In genomic region chr16:32822881-32823280, GRCm38 (mm10) we compare ENCODE assay signal across 38 mouse cellular contexts. TPM values are rescaled to one million over a fixed set of nuclear protein-coding genes. Genes with fewer than 3 reads are reported as not detected.
DNase-seq lines count a peak whose midpoint lies in the region; ATAC-seq and TF ChIP-seq lines count a peak whose summit lies in the region.
"Had no signal": no experiment of that assay in that cellular context is flagged by ENCODE, and none has a peak within 500 bp of the region (broad histone marks: within the 10 kb centered on the region; RNA-seq: fewer than 3 reads in every experiment).

No protein-coding gene starts in this region.

- TF ChIP-seq POLR2A in ES-Bruce4 (IDR thresholded peaks at IDR 0.05; ENCODE audit: insufficient read depth, low read length) = no peak

- TF ChIP-seq CTCF in ES-Bruce4 (IDR thresholded peaks at IDR 0.05; ENCODE audit: low read depth, low read length) = no peak

- H3K27ac ChIP-seq in heart, embryonic 11.5 days (ENCODE audit: low read depth, low read length) = peak overlapping the region; percentile 79
- peak overlapping the region; percentile 78 for H3K27ac ChIP-seq in heart, embryonic 16.5 days (ENCODE audit: low read length)
- H3K27ac ChIP-seq in ES-Bruce4 (ENCODE audit: insufficient read depth, low read length) = peak overlapping the region; percentile 18; the same call in 1 of the 2 replicates
- H3K27ac ChIP-seq in hindbrain, embryonic 12.5 days = no peak overlapping the region
- H3K27ac ChIP-seq: hindbrain, embryonic 14.5 days; limb, embryonic 10.5 days; liver, embryonic 14.5 days; neural tube, embryonic 12.5 days had no signal

- H3K4me2 ChIP-seq in heart, embryonic 11.5 days = no peak overlapping the region
- no peak overlapping the region for H3K4me2 ChIP-seq in heart, embryonic 16.5 days (ENCODE audit: low read depth, low read length)
- H3K4me2 ChIP-seq in hindbrain, embryonic 12.5 days (replicated peaks) = no peak overlapping the region
- H3K4me2 ChIP-seq: hindbrain, embryonic 14.5 days; limb, embryonic 15.5 days; lung, embryonic 14.5 days; midbrain, embryonic 11.5 days; neural tube, embryonic 12.5 days had no signal

- no peak for TF ChIP-seq EP300 in ES-Bruce4 (IDR thresholded peaks at IDR 0.05; ENCODE audit: insufficient read depth, low read depth, low read length)

- H3K27me3 ChIP-seq in heart, embryonic 11.5 days (ENCODE audit: control insufficient read depth, insufficient read depth, low read length) = no peaks in the 10 kb centered on the region
- H3K27me3 ChIP-seq in heart, embryonic 16.5 days (ENCODE audit: control insufficient read depth, insufficient read depth, low read length) = no peaks in the 10 kb centered on the region
- no peaks in the 10 kb centered on the region for H3K27me3 ChIP-seq in ES-Bruce4 (ENCODE audit: control insufficient read depth, insufficient read depth, low read length, poor library complexity, severe bottlenecking)
- H3K27me3 ChIP-seq in hindbrain, embryonic 12.5 days = no peaks in the 10 kb centered on the region
- H3K27me3 ChIP-seq: limb, embryonic 15.5 days; neural tube, embryonic 12.5 days had no signal

- peaks cover 27% of the 10 kb centered on the region for H3K4me1 ChIP-seq in heart, embryonic 11.5 days (ENCODE audit: control insufficient read depth, insufficient read depth, low read length)
- peaks cover 24% of the 10 kb centered on the region for H3K4me1 ChIP-seq in heart, embryonic 16.5 days (ENCODE audit: control insufficient read depth, insufficient read depth, low read length)
- H3K4me1 ChIP-seq in ES-Bruce4 (ENCODE audit: control insufficient read depth, insufficient read depth, low read length) = peaks cover 12% of the 10 kb centered on the region
- H3K4me1 ChIP-seq in hindbrain, embryonic 12.5 days = no peaks in the 10 kb centered on the region
- H3K4me1 ChIP-seq: neural tube, embryonic 12.5 days had no signal

- no peak for DNase-seq in heart, adult 11 months
- no peak for DNase-seq in heart, adult 9 months (ENCODE audit: low spot score in 2 of 2)
- DNase-seq: B cell, adult 2 months; cerebellum, adult 18-20 months; cerebellum, postnatal 10 days; kidney, adult 9 months; kidney, postnatal 10 days; layer of hippocampus, adult 9-11 months; lung, embryonic 14.5 days; right cerebral cortex, postnatal 4 days; thymus, adult 18-20 months; thymus, postnatal 25 days had no signal

- H3K4me3 ChIP-seq in heart, embryonic 11.5 days (ENCODE audit: low read depth, low read length) = no peak overlapping the region
- H3K4me3 ChIP-seq in heart, embryonic 16.5 days (ENCODE audit: low read length) = no peak overlapping the region
- no peak overlapping the region for H3K4me3 ChIP-seq in ES-Bruce4 (ENCODE audit: low read depth, low read length)
- no peak overlapping the region for H3K4me3 ChIP-seq in hindbrain, embryonic 12.5 days
- H3K4me3 ChIP-seq: erythroblast, embryonic 14.5 days; limb, embryonic 10.5 days; limb, embryonic 15.5 days; myocyte; neural tube, embryonic 12.5 days had no signal

- WGBS in heart, embryonic 11.5 days (ENCODE audit: insufficient replicate concordance) = 76% methylated on average over 5 of the region's 5 CpGs
- WGBS in heart, embryonic 16.5 days = 75% methylated on average over 5 of the region's 5 CpGs
- 90% methylated on average over 5 of the region's 5 CpGs for WGBS in hindbrain, embryonic 12.5 days

- no peaks in the 10 kb centered on the region for H3K9me3 ChIP-seq in heart, embryonic 11.5 days (replicated peaks; ENCODE audit: control insufficient read depth, low read length)
- no peaks in the 10 kb centered on the region for H3K9me3 ChIP-seq in heart, embryonic 16.5 days (replicated peaks; ENCODE audit: control insufficient read depth, low read length)
- H3K9me3 ChIP-seq in ES-Bruce4 (replicated peaks; ENCODE audit: control insufficient read depth, insufficient read depth, low read length, poor library complexity, severe bottlenecking) = no peaks in the 10 kb centered on the region
- no peaks in the 10 kb centered on the region for H3K9me3 ChIP-seq in hindbrain, embryonic 12.5 days (replicated peaks)
- H3K9me3 ChIP-seq: G1E; limb, embryonic 10.5 days; limb, embryonic 15.5 days; neural tube, embryonic 12.5 days had no signal

- ATAC-seq in heart, embryonic 11.5 days (replicated peaks; ENCODE audit: insufficient number of reproducible peaks, low FRiP score, low TSS enrichment) = no peak
- no peak for ATAC-seq in heart, embryonic 16.5 days (replicated peaks; ENCODE audit: extremely low read depth, insufficient read depth, low FRiP score)
- peak; percentile 53 for ATAC-seq in granulocyte monocyte progenitor cell, adult 5-6 weeks (replicated peaks; ENCODE audit: poor library complexity, severe bottlenecking)
- ATAC-seq in hindbrain, embryonic 12.5 days (ENCODE audit: low FRiP score) = no peak
- ATAC-seq: forebrain, embryonic 16.5 days had no signal

- H3K9ac ChIP-seq in heart, embryonic 11.5 days (ENCODE audit: low read depth, low read length) = peak overlapping the region; percentile 39; the same call in 1 of the 2 replicates
- no peak overlapping the region for H3K9ac ChIP-seq in heart, embryonic 16.5 days (ENCODE audit: low read length)
- H3K9ac ChIP-seq in ES-Bruce4 (ENCODE audit: low read depth, poor library complexity, severe bottlenecking) = no peak overlapping the region
- no peak overlapping the region for H3K9ac ChIP-seq in hindbrain, embryonic 12.5 days
- H3K9ac ChIP-seq: hindbrain, embryonic 14.5 days; limb, embryonic 15.5 days; liver, embryonic 14.5 days; lung, embryonic 14.5 days; neural tube, embryonic 12.5 days had no signal

- H3K36me3 ChIP-seq in heart, embryonic 11.5 days (ENCODE audit: control insufficient read depth, insufficient read depth, low read length) = peaks cover 22% of the 10 kb centered on the region
- peaks cover 34% of the 10 kb centered on the region for H3K36me3 ChIP-seq in heart, embryonic 16.5 days (ENCODE audit: control insufficient read depth, insufficient read depth)
- no peaks in the 10 kb centered on the region for H3K36me3 ChIP-seq in ES-Bruce4 (ENCODE audit: control insufficient read depth, insufficient read depth, low read length, poor library complexity, severe bottlenecking)
- H3K36me3 ChIP-seq in hindbrain, embryonic 12.5 days = peaks cover 61% of the 10 kb centered on the region

RNA-seq across cellular contexts. Expression of gene Smbd1, which starts 12.6 kb away (rescaled TPM):
- not detected in 2 replicates for polyA plus RNA-seq in heart, embryonic 11.5 days (2014; fragmentation: Nextera tagmentation; extraction: Ambion mirVana)
- not detected in 2 replicates for polyA plus RNA-seq in heart, embryonic 16.5 days (2015; fragmentation: Nextera tagmentation; extraction: Ambion mirVana)
- not detected in 2 replicates for polyA plus RNA-seq in ES-Bruce4 (2011; ENCODE audit: insufficient read depth, insufficient read length, low read depth, missing spikeins)
- not detected in 2 replicates for total RNA-seq in granulocyte monocyte progenitor cell, adult 5-6 weeks (2014; fragmentation: Nextera tagmentation)
- total RNA-seq in granulocyte monocyte progenitor cell, adult 5-6 weeks (2017) = not detected in 2 replicates
- not detected in 2 replicates for polyA plus RNA-seq in hindbrain, embryonic 12.5 days (2016; fragmentation: Nextera tagmentation; extraction: Ambion mirVana)
- total RNA-seq: adrenal gland, postnatal 14 days; G1E; gastrocnemius, adult 8-10 months; left cerebral cortex, postnatal 10 days; megakaryocyte, adult 5-6 weeks; midbrain, postnatal 0 days had no signal
- polyA plus RNA-seq: cortical plate, adult 2 months; embryonic facial prominence, embryonic 14.5 days; erythroblast, embryonic 14.5 days; forebrain, embryonic 11.5 days; forebrain, embryonic 16.5 days; G1E; hindbrain, embryonic 14.5 days; limb, embryonic 10.5 days; limb, embryonic 15.5 days; lung, embryonic 14.5 days; midbrain, embryonic 11.5 days; midbrain, postnatal 0 days; myocyte; neural tube, embryonic 12.5 days; spleen, adult 2 months had no signal

RNA-seq across cellular contexts. Expression of gene Muc20, which starts 25.6 kb away (rescaled TPM):
- 0.21 TPM in 1 of 2 replicates, not detected in the other for polyA plus RNA-seq in heart, embryonic 11.5 days (2014; fragmentation: Nextera tagmentation; extraction: Ambion mirVana)
- 0.16 and 0.19 TPM in 2 replicates for polyA plus RNA-seq in heart, embryonic 16.5 days (2015; fragmentation: Nextera tagmentation; extraction: Ambion mirVana)
- polyA plus RNA-seq in ES-Bruce4 (2011; ENCODE audit: insufficient read depth, insufficient read length, low read depth, missing spikeins) = not detected in 2 replicates
- total RNA-seq in granulocyte monocyte progenitor cell, adult 5-6 weeks (2014; fragmentation: Nextera tagmentation) = not detected in 2 replicates
- total RNA-seq in granulocyte monocyte progenitor cell, adult 5-6 weeks (2017) = not detected in 2 replicates
- 0.06 and 0.13 TPM in 2 replicates for polyA plus RNA-seq in hindbrain, embryonic 12.5 days (2016; fragmentation: Nextera tagmentation; extraction: Ambion mirVana)
- total RNA-seq: left cerebral cortex, postnatal 10 days had no signal
- polyA plus RNA-seq: cortical plate, adult 2 months; forebrain, embryonic 11.5 days; forebrain, embryonic 16.5 days; G1E; hindbrain, embryonic 14.5 days; intestine, postnatal 0 days; large intestine, adult 2 months; limb, embryonic 10.5 days; limb, embryonic 15.5 days; lung, embryonic 14.5 days; midbrain, embryonic 11.5 days; midbrain, postnatal 0 days; neural tube, embryonic 12.5 days; spleen, adult 2 months had no signal

RNA-seq across cellular contexts. Expression of gene Fyttd1, which starts 54.4 kb away (rescaled TPM):
- polyA plus RNA-seq in heart, embryonic 11.5 days (2014; fragmentation: Nextera tagmentation; extraction: Ambion mirVana) = 164 and 172 TPM in 2 replicates
- 116 and 119 TPM in 2 replicates for polyA plus RNA-seq in heart, embryonic 16.5 days (2015; fragmentation: Nextera tagmentation; extraction: Ambion mirVana)
- polyA plus RNA-seq in ES-Bruce4 (2011; ENCODE audit: insufficient read depth, insufficient read length, low read depth, missing spikeins) = 116 and 124 TPM in 2 replicates
- total RNA-seq in granulocyte monocyte progenitor cell, adult 5-6 weeks (2014; fragmentation: Nextera tagmentation) = 15.9 and 23.6 TPM in 2 replicates
- total RNA-seq in granulocyte monocyte progenitor cell, adult 5-6 weeks (2017) = 58.2 and 68.9 TPM in 2 replicates
- polyA plus RNA-seq in hindbrain, embryonic 12.5 days (2016; fragmentation: Nextera tagmentation; extraction: Ambion mirVana) = 121 and 133 TPM in 2 replicates

RNA-seq across cellular contexts. Expression of gene Rubcn, which starts 54.7 kb away (rescaled TPM):
- polyA plus RNA-seq in heart, embryonic 11.5 days (2014; fragmentation: Nextera tagmentation; extraction: Ambion mirVana) = 19.5 and 22.3 TPM in 2 replicates
- polyA plus RNA-seq in heart, embryonic 16.5 days (2015; fragmentation: Nextera tagmentation; extraction: Ambion mirVana) = 32.7 and 33.2 TPM in 2 replicates
- polyA plus RNA-seq in ES-Bruce4 (2011; ENCODE audit: insufficient read depth, insufficient read length, low read depth, missing spikeins) = 19.8 and 23.7 TPM in 2 replicates
- total RNA-seq in granulocyte monocyte progenitor cell, adult 5-6 weeks (2014; fragmentation: Nextera tagmentation) = 19.7 and 31.5 TPM in 2 replicates
- total RNA-seq in granulocyte monocyte progenitor cell, adult 5-6 weeks (2017) = 10.4 and 12.9 TPM in 2 replicates
- polyA plus RNA-seq in hindbrain, embryonic 12.5 days (2016; fragmentation: Nextera tagmentation; extraction: Ambion mirVana) = 27.8 and 30.1 TPM in 2 replicates
